Mouse (Mus musculus) small intestine, adult 2 months (tissue): ENCODE measurements around the gene Cldn4.

ENCODE experiments used
- CTCF ChIP-seq: fragments of 200-500 bp; IDR thresholded peaks from 2 replicates; pipeline ENCODE4 v1.5.1; 2012; ENCODE audit warnings: low read depth, mild to moderate bottlenecking, control low read depth, inconsistent platforms, low read length, moderate library complexity, mixed read lengths; ENCODE audit not compliant: insufficient replicate concordance, insufficient read length; ENCODE audit errors: extremely low read depth
- POLR2A ChIP-seq: fragments of 200-500 bp; IDR thresholded peaks from 2 replicates; pipeline ENCODE4 v1.6.1; 2012; ENCODE audit warnings: low read depth, mild to moderate bottlenecking, control low read depth, inconsistent platforms, low read length, moderate library complexity

DNA sequence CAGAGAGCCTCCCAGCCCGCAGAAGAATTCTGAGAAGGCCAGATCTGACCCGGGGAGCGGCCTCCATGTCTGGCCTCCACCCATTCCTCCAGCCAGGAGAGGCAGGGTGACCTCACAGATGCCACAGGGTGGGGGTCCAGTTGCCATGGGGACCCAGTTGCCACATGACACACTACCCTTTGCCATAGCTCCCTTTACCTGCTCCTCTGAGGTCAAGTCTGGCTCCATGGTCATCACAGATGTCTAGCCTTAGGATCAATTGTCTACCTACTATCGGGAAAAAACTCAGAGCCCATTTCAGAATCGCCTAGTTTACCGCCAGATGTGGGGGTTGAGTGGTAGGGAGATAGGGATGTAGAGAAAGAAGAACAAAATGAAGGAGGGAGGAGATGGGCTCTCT lies 40.1 kb downstream of the Cldn4 start, which contains the start of gene Tmem270:
- no peak for TF ChIP-seq CTCF
- no peak for TF ChIP-seq POLR2A
